Mouse (Mus musculus) yolk sac, embryonic 10.5 days (tissue): ENCODE results near the gene Mansc4.

Experiments
- DNase-seq: peaks from one replicate; pipeline ENCODE4 v3.0.0-alpha.2; 2017; ENCODE audit warnings: low spot score

The Mansc4 gene

GRCm38 (mm10) chr6:147076878-147077277, 10.0 kb downstream of the Mansc4 start:
- no peak for DNase-seq

- no peak for DNase-seq
These were observed 10.9 kb downstream of the Mansc4 start for GRCm38 (mm10) chr6:147075808-147076387.

GRCm38 (mm10) chr6:147064944-147065261, 21.9 kb downstream of the Mansc4 start:
- DNase-seq: no peak

GRCm38 (mm10) chr6:147064226-147064943, 22.4 kb downstream of the Mansc4 start:
- no peak for DNase-seq

GRCm38 (mm10) chr6:147062694-147063093, 24.1 kb downstream of the Mansc4 start:
- no peak for DNase-seq

GRCm38 (mm10) chr6:147062034-147062433, 24.8 kb downstream of the Mansc4 start:
- no peak for DNase-seq

GRCm38 (mm10) chr6:147061630-147062029, 25.2 kb downstream of the Mansc4 start:
- no peak for DNase-seq

GRCm38 (mm10) chr6:147059326-147059725, 27.5 kb downstream of the Mansc4 start:
- no peak for DNase-seq

- no peak for DNase-seq
These were observed 31.4 kb downstream of the Mansc4 start for GRCm38 (mm10) chr6:147055374-147055977.

GRCm38 (mm10) chr6:147053785-147054646, 32.8 kb downstream of the Mansc4 start:
- DNase-seq: no peak

GRCm38 (mm10) chr6:147052440-147052839, 34.4 kb downstream of the Mansc4 start:
- no peak for DNase-seq

- DNase-seq: no peak
These were observed 35.2 kb downstream of the Mansc4 start for GRCm38 (mm10) chr6:147051666-147052065.

GRCm38 (mm10) chr6:147049239-147049805, 37.5 kb downstream of the Mansc4 start:
- DNase-seq: no peak

GRCm38 (mm10) chr6:147043633-147044032, 43.2 kb downstream of the Mansc4 start:
- DNase-seq: no peak

- DNase-seq: peak; percentile 87
These were observed 44.2 kb downstream of the Mansc4 start, which contains the start of gene Mrps35 for GRCm38 (mm10) chr6:147042291-147043290. Gene Mrps35, plus strand, starts transcription at chr6:147042764.

GRCm38 (mm10) chr6:147032303-147032925, 54.4 kb downstream of the Mansc4 start, which contains the start of gene Rep15:
Gene Rep15, plus strand, starts transcription at chr6:147032584.
- DNase-seq: no peak

- DNase-seq: no peak
These were observed 56.5 kb downstream of the Mansc4 start for GRCm38 (mm10) chr6:147030096-147030885.

GRCm38 (mm10) chr6:147029591-147029990, 57.2 kb downstream of the Mansc4 start:
- DNase-seq: no peak

- DNase-seq: no peak
These were observed 58.4 kb downstream of the Mansc4 start for GRCm38 (mm10) chr6:147028396-147028795.
